Mouse (Mus musculus): Measurements from ENCODE around the gene Usp49. TPM values are rescaled to one million over a fixed set of nuclear protein-coding genes. Genes with fewer than 3 reads are reported as not detected.

The Usp49 gene
- polyA plus RNA-seq, 1 experiment = 67.0 TPM

DNA sequence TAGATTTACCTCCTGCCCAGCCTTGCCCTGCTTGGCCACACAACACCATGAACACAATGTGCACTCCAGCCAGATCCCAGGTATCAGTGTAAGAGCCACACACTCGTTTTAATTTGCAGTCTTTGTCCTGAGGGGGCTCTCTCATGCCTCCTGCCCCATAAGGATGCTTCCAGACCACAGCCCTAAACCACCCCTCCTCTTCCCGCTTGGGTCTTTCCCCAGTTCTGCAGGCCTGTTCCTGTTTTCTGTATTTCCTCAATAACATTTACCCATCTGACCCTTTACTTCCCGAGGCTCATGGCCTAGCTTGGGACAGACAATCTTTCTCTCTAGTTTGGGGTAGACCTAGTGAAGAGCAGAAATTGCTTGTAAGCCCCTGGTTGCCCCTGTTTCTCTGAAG is 84.5 kb downstream of the Usp49 start:
- no peaks in the 10 kb centered on the region for H3K36me3 ChIP-seq (ENCODE audit: control insufficient read depth, insufficient read depth, low read length)
- H3K4me1 ChIP-seq (ENCODE audit: control insufficient read depth, insufficient read depth, low read length) = no peaks in the 10 kb centered on the region; the same call in 1 of the 2 replicates
- H3K27me3 ChIP-seq (ENCODE audit: control insufficient read depth, insufficient read depth, low read length) = no peaks in the 10 kb centered on the region
- TF ChIP-seq POLR2A (IDR thresholded peaks at IDR 0.05; ENCODE audit: control insufficient read depth, low read depth, low read length) (no peak), CTCF (IDR thresholded peaks at IDR 0.05; ENCODE audit: control insufficient read depth, insufficient read depth, insufficient replicate concordance, low read depth, low read length) (no peak)
- H3K27ac ChIP-seq (ENCODE audit: control insufficient read depth, insufficient read depth, low read depth, low read length) = no peak overlapping the region
- no peak overlapping the region for H3K4me3 ChIP-seq (ENCODE audit: control insufficient read depth, low read depth, low read length)

DNA sequence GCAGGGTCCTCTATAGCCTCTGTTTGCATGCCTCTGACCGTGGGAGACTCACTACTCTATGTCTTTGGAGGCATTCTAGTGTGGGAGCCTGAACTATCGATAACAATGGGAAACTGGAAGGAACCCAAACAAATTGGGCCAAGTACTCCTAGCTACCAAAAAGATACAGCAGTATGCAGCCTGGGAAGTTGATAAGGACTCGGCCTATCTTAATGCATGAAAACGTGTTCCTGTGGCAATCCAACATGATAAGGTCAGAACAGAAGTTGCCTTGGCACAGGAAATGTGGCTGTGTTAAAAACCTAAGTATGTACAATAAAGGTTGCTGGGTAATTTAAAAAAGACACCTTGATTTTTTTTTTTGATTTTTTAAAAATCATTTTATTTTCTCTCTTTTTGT is 90.7 kb downstream of the Usp49 start:
- 0 out of 2 replicates have a peak, but pooled peaks cover 2% of the 10 kb centered on the region for H3K4me1 ChIP-seq (ENCODE audit: control insufficient read depth, insufficient read depth, low read length)
- TF ChIP-seq CTCF (IDR thresholded peaks at IDR 0.05; ENCODE audit: control insufficient read depth, insufficient read depth, insufficient replicate concordance, low read depth, low read length) = no peak
- no peak for TF ChIP-seq POLR2A (IDR thresholded peaks at IDR 0.05; ENCODE audit: control insufficient read depth, low read depth, low read length)
- H3K4me3 ChIP-seq (ENCODE audit: control insufficient read depth, low read depth, low read length) = no peak overlapping the region
- no peak overlapping the region for H3K27ac ChIP-seq (ENCODE audit: control insufficient read depth, insufficient read depth, low read depth, low read length)
- no peaks in the 10 kb centered on the region for H3K36me3 ChIP-seq (ENCODE audit: control insufficient read depth, insufficient read depth, low read length)
- no peaks in the 10 kb centered on the region for H3K27me3 ChIP-seq (ENCODE audit: control insufficient read depth, insufficient read depth, low read length)

DNA sequence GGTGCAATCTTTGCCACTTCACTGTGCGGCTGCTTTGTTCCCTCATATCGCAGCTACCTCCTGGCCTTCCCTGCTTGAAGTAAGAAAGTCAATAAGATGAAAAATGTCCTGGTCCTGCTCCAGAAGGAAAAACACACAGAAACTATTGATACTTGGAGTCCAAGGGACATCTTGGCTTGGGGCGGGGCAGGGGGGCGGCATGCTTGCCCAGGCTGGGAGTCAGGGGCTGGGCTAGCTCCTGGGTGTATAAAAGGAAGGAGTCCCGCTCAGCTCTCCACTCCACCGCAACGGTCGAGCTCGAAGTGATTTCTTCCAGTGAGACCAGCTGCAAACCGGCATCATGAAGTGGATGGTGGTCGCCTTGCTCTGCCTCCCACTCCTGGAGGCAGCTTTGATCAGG is 96.1 kb downstream of the Usp49 start, which contains the start of gene Pgc:
Pgc (plus strand) TSS at position 277 of the 400 bp plus-strand sequence.
- no peaks in the 10 kb centered on the region for H3K36me3 ChIP-seq (ENCODE audit: control insufficient read depth, insufficient read depth, low read length)
- H3K4me1 ChIP-seq (ENCODE audit: control insufficient read depth, insufficient read depth, low read length) = no peaks in the 10 kb centered on the region
- H3K27ac ChIP-seq (ENCODE audit: control insufficient read depth, insufficient read depth, low read depth, low read length) = no peak within 1 kb of the TSS
- no peak within 1 kb of the TSS for H3K4me3 ChIP-seq (ENCODE audit: control insufficient read depth, low read depth, low read length)
- H3K27me3 ChIP-seq (ENCODE audit: control insufficient read depth, insufficient read depth, low read length) = no peaks in the 10 kb centered on the region
- TF ChIP-seq CTCF (IDR thresholded peaks at IDR 0.05; ENCODE audit: control insufficient read depth, insufficient read depth, insufficient replicate concordance, low read depth, low read length) = no peak
- TF ChIP-seq POLR2A (IDR thresholded peaks at IDR 0.05; ENCODE audit: control insufficient read depth, low read depth, low read length) = no peak

DNA sequence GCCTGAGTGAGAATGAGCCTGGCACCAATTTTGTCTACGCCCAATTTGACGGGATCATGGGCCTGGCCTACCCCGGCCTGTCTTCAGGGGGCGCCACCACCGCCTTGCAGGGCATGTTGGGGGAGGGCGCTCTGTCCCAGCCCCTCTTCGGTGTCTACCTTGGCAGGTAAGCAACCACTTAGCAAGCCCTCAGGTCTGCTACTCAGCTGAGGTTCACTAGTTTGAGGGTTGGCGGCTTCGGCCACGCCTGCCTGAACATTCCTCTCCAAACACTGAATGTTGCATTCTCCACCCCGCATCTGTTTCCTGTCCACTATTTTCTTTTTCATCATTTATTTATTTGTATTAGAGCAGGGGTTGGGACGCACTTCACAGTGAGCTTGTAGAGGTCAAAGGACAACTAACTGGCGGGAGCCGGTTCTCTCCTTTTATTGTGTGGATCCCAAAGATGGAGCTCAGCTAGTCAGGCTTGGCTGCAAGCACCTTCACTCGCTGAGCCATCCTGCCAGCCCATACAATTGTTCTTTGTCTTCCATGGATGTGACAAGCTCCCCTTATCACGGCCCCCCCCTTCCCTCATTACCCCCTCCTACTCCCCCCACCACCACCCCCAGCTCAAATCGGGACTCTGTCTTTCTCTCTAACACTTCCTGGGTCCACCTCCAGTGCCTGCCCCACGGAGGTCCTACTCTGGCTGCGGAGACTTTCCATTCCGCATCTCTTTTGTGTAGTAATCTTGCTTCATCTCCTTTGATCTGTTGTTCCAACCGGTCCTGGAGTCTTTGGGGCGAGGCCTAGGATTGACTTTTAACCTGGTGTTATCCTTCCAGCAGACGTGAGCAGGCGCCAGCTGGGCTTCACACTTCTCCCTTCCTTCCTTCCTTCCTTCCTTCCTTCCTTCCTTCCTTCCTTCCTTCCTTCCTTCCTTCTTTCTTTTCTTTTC is 100.4 kb downstream of the Usp49 start:
- Histone ChIP-seq H3K36me3 (ENCODE audit: control insufficient read depth, insufficient read depth, low read length) (no peaks in the 10 kb centered on the region), H3K27me3 (ENCODE audit: control insufficient read depth, insufficient read depth, low read length) (no peaks in the 10 kb centered on the region), H3K4me3 (ENCODE audit: control insufficient read depth, low read depth, low read length) (no peak overlapping the region), H3K4me1 (ENCODE audit: control insufficient read depth, insufficient read depth, low read length) (no peaks in the 10 kb centered on the region), H3K27ac (ENCODE audit: control insufficient read depth, insufficient read depth, low read depth, low read length) (no peak overlapping the region)
- no peak for TF ChIP-seq CTCF (IDR thresholded peaks at IDR 0.05; ENCODE audit: control insufficient read depth, insufficient read depth, insufficient replicate concordance, low read depth, low read length)

DNA sequence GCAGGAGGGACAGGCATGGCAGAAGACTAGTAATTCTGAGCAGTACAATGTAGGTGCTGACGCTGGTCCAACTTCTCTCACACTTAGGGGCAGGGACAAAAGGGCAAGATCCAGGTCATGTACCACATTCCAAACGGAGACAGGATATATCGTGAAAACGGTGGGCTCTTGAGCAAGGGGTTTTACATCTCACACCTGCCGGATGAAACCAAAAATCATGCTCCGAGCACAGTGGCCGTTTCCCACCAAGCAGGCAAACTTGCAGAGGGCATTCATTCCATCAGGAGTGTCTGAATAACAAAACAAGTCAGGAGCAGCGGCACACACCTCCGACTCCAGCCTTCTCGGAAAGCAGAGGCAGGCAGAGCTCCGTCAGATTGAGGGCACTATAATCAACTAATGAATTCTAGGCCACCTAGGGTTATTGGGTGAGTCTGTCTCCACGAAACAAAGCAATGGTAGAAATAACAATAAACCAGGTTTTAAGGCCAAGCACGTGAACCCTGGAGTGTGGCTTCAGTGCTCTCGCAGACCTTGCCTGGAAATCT is 105.1 kb downstream of the Usp49 start:
- Histone ChIP-seq H3K27me3 (ENCODE audit: control insufficient read depth, insufficient read depth, low read length) (no peaks in the 10 kb centered on the region), H3K4me1 (ENCODE audit: control insufficient read depth, insufficient read depth, low read length) (peaks cover 13% of the 10 kb centered on the region), H3K27ac (ENCODE audit: control insufficient read depth, insufficient read depth, low read depth, low read length) (no peak overlapping the region), H3K36me3 (ENCODE audit: control insufficient read depth, insufficient read depth, low read length) (no peaks in the 10 kb centered on the region), H3K4me3 (ENCODE audit: control insufficient read depth, low read depth, low read length) (no peak overlapping the region)
- TF ChIP-seq POLR2A (IDR thresholded peaks at IDR 0.05; ENCODE audit: control insufficient read depth, low read depth, low read length) (no peak), CTCF (IDR thresholded peaks at IDR 0.05; ENCODE audit: control insufficient read depth, insufficient read depth, insufficient replicate concordance, low read depth, low read length) (no peak)

Other genes starting within 250 kb of the Usp49 start
- 0.26 and 0.36 TPM in 2 replicates for gene Guca1b, start 245.3 kb upstream of the Usp49 start, polyA plus RNA-seq (2012; rRNA removed)
- 10.1 and 15.0 TPM in 2 replicates for gene Guca1a, start 230.1 kb upstream of the Usp49 start, polyA plus RNA-seq (2012; rRNA removed)
- 0.53 and 0.81 TPM in 2 replicates for gene AI661453, start 194.1 kb upstream of the Usp49 start, polyA plus RNA-seq (2012; rRNA removed)
- 545 and 576 TPM in 2 replicates for gene 1700001C19Rik, start 193.3 kb upstream of the Usp49 start, polyA plus RNA-seq (2012; rRNA removed)
- 15.3 and 17.3 TPM in 2 replicates for gene Taf8, start 128.4 kb upstream of the Usp49 start, polyA plus RNA-seq (2012; rRNA removed)
- gene Ccnd3, start 125.6 kb upstream of the Usp49 start, polyA plus RNA-seq (2012; rRNA removed) = 253 and 256 TPM in 2 replicates
- gene Bysl, start 19.2 kb upstream of the Usp49 start, polyA plus RNA-seq (2012; rRNA removed) = 16.3 and 17.6 TPM in 2 replicates
- gene Med20, start 19.1 kb upstream of the Usp49 start, polyA plus RNA-seq (2012; rRNA removed) = 13.4 and 17.0 TPM in 2 replicates
- 20.6 and 25.0 TPM in 2 replicates for gene Gm20517, start 19.1 kb upstream of the Usp49 start, polyA plus RNA-seq (2012; rRNA removed)
- gene Tomm6, start 57.7 kb downstream of the Usp49 start, polyA plus RNA-seq (2012; rRNA removed) = 93.7 and 96.8 TPM in 2 replicates
- 31.4 and 34.1 TPM in 2 replicates for gene Frs3, start 58.3 kb downstream of the Usp49 start, polyA plus RNA-seq (2012; rRNA removed)
- gene Gm21981, start 63.8 kb downstream of the Usp49 start, polyA plus RNA-seq (2012; rRNA removed) = 0.95 and 0.96 TPM in 2 replicates
- gene Prickle4, start 64.0 kb downstream of the Usp49 start, polyA plus RNA-seq (2012; rRNA removed) = 2.7 and 3.4 TPM in 2 replicates
- gene Pgc, start 96.2 kb downstream of the Usp49 start, polyA plus RNA-seq (2012; rRNA removed) = 0.32 and 0.57 TPM in 2 replicates
- 4.4 and 5.2 TPM in 2 replicates for gene Tfeb, start 106.3 kb downstream of the Usp49 start, polyA plus RNA-seq (2012; rRNA removed)
- 2.0 and 2.1 TPM in 2 replicates for gene Mdfi, start 204.0 kb downstream of the Usp49 start, polyA plus RNA-seq (2012; rRNA removed)

Measured in testis, adult 2 months (tissue).